Mouse (Mus musculus) heart, embryonic 14.5 days (tissue): ENCODE data around the gene Angpt4. TPM values are rescaled to one million over a fixed set of nuclear protein-coding genes. Genes with fewer than 3 reads are reported as not detected.
A peak's percentile ranks its signal among the peaks of the same experiment; 100 is the strongest.

Source experiments
- ATAC-seq: fragments of 200-750 bp; cut with Nextera tagmentation; 2 replicates; pipeline ENCODE4 v1.8.0; 2017; ENCODE audit warnings: low read depth, moderate TSS enrichment; ENCODE audit not compliant: insufficient number of reproducible peaks, insufficient read depth, low FRiP score
- H3K27ac ChIP-seq, 2 experiments: fragments of 200-500 bp in 1 of 2; fragments of 300-500 bp in 1 of 2; sonication (generic) in 1 of 2; replicated peaks in 1 of 2; 2 replicates each; pipeline ENCODE4 v1.5.1; 2012 to 2014; ENCODE audit warnings: low read depth in 2 of 2, low read length in 2 of 2, control low read depth in 1 of 2, mild to moderate bottlenecking in 1 of 2, mixed read lengths in 1 of 2; ENCODE audit not compliant: control insufficient read depth in 1 of 2, insufficient read depth in 1 of 2
- H3K27me3 ChIP-seq: fragments of 300-500 bp; sonication (generic); 2 replicates; pipeline ENCODE4 v1.6.1; 2014; ENCODE audit warnings: mild to moderate bottlenecking, low read length, control low read depth; ENCODE audit not compliant: control insufficient read depth, insufficient read depth
- H3K36me3 ChIP-seq: fragments of 300-500 bp; sonication (generic); 2 replicates; pipeline ENCODE4 v1.6.1; 2014; ENCODE audit warnings: mild to moderate bottlenecking, control low read depth, low read length, mixed read lengths; ENCODE audit not compliant: control insufficient read depth, insufficient read depth
- H3K4me1 ChIP-seq, 2 experiments: fragments of 200-500 bp in 1 of 2; fragments of 300-500 bp in 1 of 2; sonication (generic) in 1 of 2; 2 replicates each; pipeline ENCODE4 v1.6.1; 2012 to 2014; ENCODE audit warnings: low read length in 2 of 2, control low read depth in 1 of 2, mixed read lengths in 1 of 2; ENCODE audit not compliant: control insufficient read depth in 2 of 2, insufficient read depth in 2 of 2
- H3K4me2 ChIP-seq: fragments of 300-500 bp; sonication (generic); 2 replicates; pipeline ENCODE4 v1.6.1; 2014; ENCODE audit warnings: mild to moderate bottlenecking, low read length
- H3K4me3 ChIP-seq, 2 experiments: fragments of 200-500 bp in 1 of 2; fragments of 300-500 bp in 1 of 2; sonication (generic) in 1 of 2; 2 replicates each; pipeline ENCODE4 v1.5.1; 2012 to 2014; ENCODE audit warnings: low read length in 2 of 2, mild to moderate bottlenecking in 2 of 2, control low read depth in 1 of 2, low read depth in 1 of 2, moderate library complexity in 1 of 2; ENCODE audit not compliant: control insufficient read depth in 1 of 2, insufficient read depth in 1 of 2
- H3K9ac ChIP-seq: fragments of 300-500 bp; sonication (generic); 2 replicates; pipeline ENCODE4 v1.6.1; 2014; ENCODE audit warnings: mild to moderate bottlenecking, low read length
- H3K9me3 ChIP-seq: fragments of 300-500 bp; sonication (generic); 2 replicates; pipeline ENCODE4 v1.6.1; 2016; ENCODE audit warnings: low read length, control low read depth; ENCODE audit not compliant: control insufficient read depth
- WGBS: fragments of 180-500 bp; shearing (Covaris S2); extraction: QIAGEN DNeasy Blood & Tissue Kit; methylation state at CpG from one replicate; pipeline ENCODE4 v1.1.7; 2014; 5-methylcytosine and 5-hydroxymethylcytosine counted together
- polyA plus RNA-seq: library from polyadenylated mRNA; unstranded; fragments of >200 nt; fragmentation: Nextera tagmentation; extraction: Ambion mirVana; gene quantifications from 2 replicates; pipeline ENCODE4 v1.2.1, GENCODE M21; 2014

The Angpt4 gene
- polyA plus RNA-seq, 1 experiment from 2014 or later, result 0.32 TPM

DNA sequence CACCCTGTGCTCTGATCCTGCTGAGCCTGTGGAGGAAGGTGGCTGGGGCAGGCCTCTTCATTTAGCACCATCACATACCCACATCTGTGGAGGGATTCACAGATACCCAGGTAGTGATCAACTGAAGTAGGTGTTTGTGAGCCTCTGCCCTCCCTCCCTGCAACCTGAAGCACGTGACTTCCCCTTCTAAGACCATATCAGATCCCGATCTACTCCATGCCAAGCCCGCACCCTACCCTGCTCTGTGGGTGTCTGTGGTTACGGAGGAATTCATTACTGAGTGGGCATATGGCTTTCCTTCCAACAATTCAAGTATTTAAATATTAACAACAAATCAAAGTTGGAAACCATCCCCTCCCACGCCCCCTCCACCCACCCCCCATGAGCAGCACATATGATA is 52.3 kb downstream of the Angpt4 start:
- Histone ChIP-seq H3K36me3 (no peaks in the 10 kb centered on the region), H3K27ac (no peak overlapping the region), H3K4me1 (peaks cover 27 to 32% of the 10 kb centered on the region in 2 experiments), H3K9ac (no peak overlapping the region), H3K27me3 (no peaks in the 10 kb centered on the region), H3K9me3 (no peaks in the 10 kb centered on the region), H3K4me2 (no peak overlapping the region), H3K4me3 (no peak overlapping the region)
- 96% methylated on average over 5 of the region's 5 CpGs for WGBS
- no peak for ATAC-seq

DNA sequence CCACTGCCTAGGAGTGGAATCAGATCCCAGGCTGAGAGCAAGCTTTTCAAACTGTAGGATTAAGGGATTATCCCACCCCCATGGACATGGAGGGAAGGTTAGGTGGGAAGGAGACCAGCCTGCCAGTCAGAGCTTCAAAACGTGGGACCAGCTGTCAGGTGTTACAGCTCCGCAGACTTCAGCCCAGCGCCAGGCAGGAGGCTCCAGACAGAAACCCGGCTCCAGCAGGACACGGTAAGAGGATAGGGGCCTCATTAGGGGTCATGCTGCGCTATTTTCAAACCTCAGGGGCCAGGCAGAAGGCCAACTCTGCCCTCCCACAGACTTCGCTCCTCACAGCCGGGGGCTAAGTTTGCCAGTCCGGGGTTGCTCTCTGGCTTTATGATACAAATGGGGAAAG is 53.0 kb downstream of the Angpt4 start:
- H3K9me3 ChIP-seq, result no peaks in the 10 kb centered on the region
- ATAC-seq, result peak; percentile 56; the same call in 1 of the 2 replicates
- peaks cover 4% of the 10 kb centered on the region; the same call in 1 of the 2 replicates for H3K36me3 ChIP-seq
- H3K27ac ChIP-seq, result peak overlapping the region; percentile 57 to 74; a peak in 3 of 4 replicates
- H3K4me1 ChIP-seq, result peaks cover 27 to 31% of the 10 kb centered on the region in 2 experiments
- H3K27me3 ChIP-seq, result peaks cover 3% of the 10 kb centered on the region; the same call in 1 of the 2 replicates
- H3K9ac ChIP-seq, result no peak overlapping the region; the same call in 1 of the 2 replicates
- peak overlapping the region; percentile 51 for H3K4me2 ChIP-seq
- 6% methylated on average over 9 of the region's 9 CpGs for WGBS
- 0 out of 4 replicates have a peak overlapping the region, but pooled peaks have one; percentile 2 to 3 for H3K4me3 ChIP-seq

DNA sequence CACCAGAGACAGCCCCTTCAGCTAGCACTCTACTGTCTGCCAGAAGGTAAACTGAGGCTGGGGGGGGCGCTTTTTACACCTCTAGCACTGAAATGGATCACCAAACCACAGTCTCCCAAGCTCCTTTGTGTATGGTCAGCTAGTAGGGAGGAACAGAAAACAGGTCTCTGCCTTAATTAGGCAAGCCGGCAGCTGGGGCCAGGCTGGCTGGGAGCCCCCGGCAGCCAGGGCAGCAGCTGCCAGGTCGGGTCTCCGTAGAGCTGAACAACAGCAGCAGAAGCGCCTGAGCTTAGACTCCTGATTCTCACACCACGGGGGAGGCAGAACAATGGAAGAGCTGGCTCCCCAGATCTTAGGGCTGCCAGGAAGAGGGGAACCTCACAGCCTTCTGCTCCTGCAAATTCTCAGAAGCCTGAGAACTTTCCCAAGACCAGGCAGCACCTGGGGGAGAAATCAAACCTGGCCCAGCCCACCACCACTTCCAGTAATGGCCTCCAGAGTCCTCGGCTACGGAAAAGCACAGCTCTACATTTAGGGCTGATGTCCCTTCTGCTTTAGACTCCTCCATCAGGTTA is 56.3 kb downstream of the Angpt4 start:
- no peak for ATAC-seq
- Histone ChIP-seq H3K9ac (no peak overlapping the region), H3K4me3 (no peak overlapping the region), H3K4me1 (peaks cover 33 to 38% of the 10 kb centered on the region in 2 experiments), H3K36me3 (peaks cover 15% of the 10 kb centered on the region), H3K4me2 (no peak overlapping the region), H3K27me3 (peaks cover 9% of the 10 kb centered on the region), H3K27ac (no peak overlapping the region), H3K9me3 (no peaks in the 10 kb centered on the region)
- 44% methylated on average over 9 of the region's 9 CpGs for WGBS

DNA sequence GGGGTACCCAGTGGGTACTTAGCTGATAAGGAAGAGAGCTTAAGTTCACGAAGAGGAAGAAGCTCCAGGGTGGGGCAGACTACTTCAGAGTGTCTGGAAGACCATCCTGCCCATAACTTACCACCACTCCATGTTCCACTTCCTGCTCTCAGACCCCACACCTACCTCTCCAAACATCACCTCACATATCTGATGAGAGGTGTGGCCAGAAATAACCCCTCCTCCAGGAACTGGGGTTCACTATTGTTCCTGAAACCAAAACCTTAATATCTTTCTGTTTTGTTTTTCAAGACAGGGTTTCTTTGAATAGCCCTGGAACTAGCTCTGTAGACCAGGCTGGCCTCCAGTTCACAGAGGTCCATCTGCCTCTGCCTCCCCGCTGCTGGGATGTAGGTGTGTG is 56.8 kb downstream of the Angpt4 start:
- Histone ChIP-seq H3K36me3 (peaks cover 15% of the 10 kb centered on the region), H3K4me1 (peaks cover 32 to 37% of the 10 kb centered on the region in 2 experiments), H3K9me3 (no peaks in the 10 kb centered on the region), H3K9ac (no peak overlapping the region), H3K4me2 (no peak overlapping the region), H3K4me3 (no peak overlapping the region), H3K27me3 (peaks cover 14% of the 10 kb centered on the region), H3K27ac (no peak overlapping the region)
- WGBS, result 82% methylated on average over 2 of the region's 2 CpGs
- ATAC-seq, result no peak

DNA sequence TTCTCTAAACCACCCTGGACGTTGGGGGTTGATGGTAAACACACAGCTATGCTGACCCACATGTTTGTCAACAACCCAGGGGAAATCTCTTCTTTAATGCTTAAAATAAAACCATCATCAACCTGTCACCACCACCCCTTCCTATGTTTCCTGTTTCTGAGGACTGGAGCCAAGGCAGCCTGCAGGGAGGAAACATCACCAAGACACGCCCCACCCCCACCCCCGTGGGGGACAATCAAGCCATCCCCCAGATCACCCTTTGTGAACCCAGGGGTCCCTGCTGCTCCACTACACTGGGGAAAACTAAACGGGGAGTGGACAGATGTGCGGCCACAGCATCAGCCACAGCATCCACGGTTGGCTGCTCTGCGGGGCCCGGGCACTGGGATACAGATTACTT is 57.4 kb downstream of the Angpt4 start:
- Histone ChIP-seq H3K4me3 (no peak overlapping the region), H3K4me2 (no peak overlapping the region), H3K9ac (no peak overlapping the region), H3K36me3 (peaks cover 15% of the 10 kb centered on the region), H3K27ac (no peak overlapping the region), H3K9me3 (no peaks in the 10 kb centered on the region), H3K27me3 (peaks cover 17% of the 10 kb centered on the region), H3K4me1 (peaks cover 33 to 39% of the 10 kb centered on the region in 2 experiments)
- 80% methylated on average over 8 of the region's 8 CpGs for WGBS
- no peak for ATAC-seq

DNA sequence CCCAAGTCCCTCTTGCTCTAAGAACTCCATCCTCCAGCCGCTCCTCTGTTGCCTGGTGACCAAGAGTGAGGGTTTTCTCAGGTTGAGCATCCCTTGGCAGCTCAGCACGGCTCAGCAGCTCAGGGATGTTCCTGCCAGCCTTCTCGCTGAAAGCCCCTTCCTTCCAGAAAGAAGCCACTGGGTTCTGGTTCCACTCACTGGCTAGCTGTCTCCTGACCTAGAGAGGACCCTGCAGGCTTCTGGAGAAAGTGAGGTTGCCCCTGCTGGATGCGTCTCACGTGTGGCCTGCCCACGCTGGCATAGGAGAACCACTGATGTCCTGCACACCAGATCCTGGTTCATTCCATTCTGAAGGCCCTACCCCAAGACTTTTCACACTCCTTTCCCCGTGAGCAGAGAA is 58.0 kb downstream of the Angpt4 start:
- no peak overlapping the region for H3K4me3 ChIP-seq
- WGBS, result 91% methylated on average over 7 of the region's 7 CpGs
- no peaks in the 10 kb centered on the region for H3K9me3 ChIP-seq
- H3K27me3 ChIP-seq, result peaks cover 22% of the 10 kb centered on the region
- H3K9ac ChIP-seq, result no peak overlapping the region
- peaks cover 33 to 39% of the 10 kb centered on the region in 2 experiments for H3K4me1 ChIP-seq
- no peak overlapping the region for H3K27ac ChIP-seq
- ATAC-seq, result no peak
- peaks cover 15% of the 10 kb centered on the region for H3K36me3 ChIP-seq
- H3K4me2 ChIP-seq, result no peak overlapping the region

DNA sequence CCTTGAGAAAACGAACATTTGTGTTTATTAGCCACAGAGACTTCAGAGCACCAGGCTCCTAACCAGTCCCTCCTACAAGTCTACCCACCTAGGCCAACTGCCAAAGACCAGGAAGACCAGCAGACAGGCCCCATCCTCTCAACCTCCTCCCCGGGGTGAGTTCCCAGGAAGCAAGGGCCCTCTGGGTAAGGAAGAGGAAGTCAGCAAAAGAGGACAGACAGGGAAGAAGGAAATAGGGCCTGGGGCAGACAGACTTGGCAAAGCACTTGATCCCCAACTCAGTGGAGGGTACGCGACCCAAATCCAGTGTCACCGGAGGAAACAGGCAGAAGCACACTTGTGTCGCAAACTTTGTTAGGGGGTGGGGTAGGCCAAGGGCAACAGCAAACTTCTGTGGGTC is 58.4 kb downstream of the Angpt4 start:
- H3K9me3 ChIP-seq, result no peaks in the 10 kb centered on the region
- H3K27me3 ChIP-seq, result peaks cover 25% of the 10 kb centered on the region
- H3K4me3 ChIP-seq, result no peak overlapping the region
- H3K9ac ChIP-seq, result no peak overlapping the region
- peaks cover 15% of the 10 kb centered on the region for H3K36me3 ChIP-seq
- H3K4me1 ChIP-seq, result peaks cover 31 to 38% of the 10 kb centered on the region in 2 experiments
- no peak for ATAC-seq
- no peak overlapping the region for H3K27ac ChIP-seq
- 90% methylated on average over 6 of the region's 6 CpGs for WGBS
- H3K4me2 ChIP-seq, result no peak overlapping the region
